Comparison of ENCODE assay signal across 15 mouse cellular contexts in genomic region chr13:108759140-108759539, GRCm38 (mm10).
DNase-seq lines count a peak whose midpoint lies in the region; ATAC-seq and TF ChIP-seq lines count a peak whose summit lies in the region.
"Had no signal": no experiment of that assay in that cellular context is flagged by ENCODE, and none has a peak within 500 bp of the region (broad histone marks: within the 10 kb centered on the region; RNA-seq: fewer than 3 reads in every experiment).

No protein-coding gene starts in this region.

- H3K9me3 ChIP-seq in forebrain, embryonic 15.5 days: no peaks in the 10 kb centered on the region
- no peaks in the 10 kb centered on the region for H3K9me3 ChIP-seq in forebrain, embryonic 10.5 days
- H3K9me3 ChIP-seq in forebrain, postnatal 0 days (ENCODE audit: low read length): no peaks in the 10 kb centered on the region
- H3K9me3 ChIP-seq in forebrain, embryonic 11.5 days (ENCODE audit: control insufficient read depth, low read length): no peaks in the 10 kb centered on the region
- H3K9me3 ChIP-seq: embryonic facial prominence, embryonic 10.5 days; embryonic facial prominence, embryonic 12.5 days had no signal

- no peaks in the 10 kb centered on the region for H3K4me1 ChIP-seq in forebrain, embryonic 15.5 days
- H3K4me1 ChIP-seq in forebrain, embryonic 10.5 days: no peaks in the 10 kb centered on the region
- H3K4me1 ChIP-seq in forebrain, postnatal 0 days (ENCODE audit: insufficient read depth): no peaks in the 10 kb centered on the region
- no peaks in the 10 kb centered on the region for H3K4me1 ChIP-seq in forebrain, embryonic 11.5 days (replicated peaks; ENCODE audit: control insufficient read depth, insufficient read depth, low read length)
- H3K4me1 ChIP-seq: embryonic facial prominence, embryonic 10.5 days; embryonic facial prominence, embryonic 12.5 days had no signal

- H3K27me3 ChIP-seq in forebrain, embryonic 15.5 days: no peaks in the 10 kb centered on the region
- no peaks in the 10 kb centered on the region for H3K27me3 ChIP-seq in forebrain, embryonic 10.5 days (ENCODE audit: poor library complexity, severe bottlenecking)
- H3K27me3 ChIP-seq in forebrain, postnatal 0 days (ENCODE audit: insufficient read depth, low read length): no peaks in the 10 kb centered on the region
- H3K27me3 ChIP-seq in forebrain, embryonic 11.5 days (ENCODE audit: control insufficient read depth, insufficient read depth, low read length): no peaks in the 10 kb centered on the region
- H3K27me3 ChIP-seq: embryonic facial prominence, embryonic 12.5 days had no signal

- no peaks in the 10 kb centered on the region for H3K36me3 ChIP-seq in forebrain, embryonic 15.5 days
- no peaks in the 10 kb centered on the region for H3K36me3 ChIP-seq in forebrain, embryonic 10.5 days (replicated peaks)
- no peaks in the 10 kb centered on the region for H3K36me3 ChIP-seq in forebrain, postnatal 0 days (ENCODE audit: insufficient read depth)
- H3K36me3 ChIP-seq in forebrain, embryonic 11.5 days (ENCODE audit: control insufficient read depth, insufficient read depth, low read length): no peaks in the 10 kb centered on the region
- H3K36me3 ChIP-seq: embryonic facial prominence, embryonic 10.5 days; embryonic facial prominence, embryonic 12.5 days had no signal

- H3K27ac ChIP-seq in forebrain, embryonic 15.5 days (replicated peaks): no peak overlapping the region
- H3K27ac ChIP-seq in forebrain, embryonic 10.5 days: no peak overlapping the region
- H3K27ac ChIP-seq in forebrain, postnatal 0 days (ENCODE audit: low read depth, low read length): no peak overlapping the region
- no peak overlapping the region for H3K27ac ChIP-seq in forebrain, embryonic 11.5 days (ENCODE audit: low read depth, low read length)
- H3K27ac ChIP-seq: embryonic facial prominence, embryonic 10.5 days; embryonic facial prominence, embryonic 12.5 days had no signal

- 44% methylated on average over 4 of the region's 4 CpGs for WGBS in forebrain, embryonic 15.5 days
- 78% methylated on average over 4 of the region's 4 CpGs for WGBS in forebrain, embryonic 10.5 days
- 31% methylated on average over 4 of the region's 4 CpGs for WGBS in forebrain, postnatal 0 days
- WGBS in forebrain, embryonic 11.5 days: 63% methylated on average over 4 of the region's 4 CpGs

- peak; percentile 58; the same call in 1 of the 2 replicates for ATAC-seq in forebrain, embryonic 15.5 days (replicated peaks)
- peak; percentile 48; the same call in 1 of the 2 replicates for ATAC-seq in forebrain, postnatal 0 days
- no peak for ATAC-seq in forebrain, embryonic 11.5 days (replicated peaks; ENCODE audit: low FRiP score)

- H3K9ac ChIP-seq in forebrain, embryonic 15.5 days (replicated peaks): no peak overlapping the region
- no peak overlapping the region for H3K9ac ChIP-seq in forebrain, postnatal 0 days
- no peak overlapping the region for H3K9ac ChIP-seq in forebrain, embryonic 11.5 days (ENCODE audit: low read length)
- H3K9ac ChIP-seq: embryonic facial prominence, embryonic 12.5 days had no signal

- no peak overlapping the region for H3K4me2 ChIP-seq in forebrain, embryonic 15.5 days (replicated peaks)
- no peak overlapping the region for H3K4me2 ChIP-seq in forebrain, postnatal 0 days (ENCODE audit: low read depth)
- no peak overlapping the region for H3K4me2 ChIP-seq in forebrain, embryonic 11.5 days (ENCODE audit: low read depth, low read length, severe bottlenecking)
- H3K4me2 ChIP-seq: embryonic facial prominence, embryonic 12.5 days had no signal

- no peak for DNase-seq in forebrain, embryonic 10.5 days (ENCODE audit: extremely low spot score, low spot score)
- DNase-seq in forebrain, postnatal 0 days: no peak
- DNase-seq in forebrain, embryonic 11.5 days (ENCODE audit: low spot score): no peak
- no peak for DNase-seq in kidney, postnatal 25 days
- DNase-seq: adrenal gland, adult 2 months; adrenal gland, postnatal 10 days; adrenal gland, postnatal 25 days; cerebellum, adult 11-12 months; cerebellum, adult 2 months; cerebellum, adult 9-10 months; cerebellum, postnatal 10 days; cerebellum, postnatal 25 days had no signal

- no peak for TF ChIP-seq CTCF in forebrain, postnatal 0 days (IDR thresholded peaks at IDR 0.05; ENCODE audit: low read depth)

- no peak overlapping the region for H3K4me3 ChIP-seq in forebrain, embryonic 15.5 days
- no peak overlapping the region for H3K4me3 ChIP-seq in forebrain, embryonic 10.5 days
- H3K4me3 ChIP-seq in forebrain, postnatal 0 days (ENCODE audit: low read depth, low read length): no peak overlapping the region
- no peak overlapping the region for H3K4me3 ChIP-seq in forebrain, embryonic 11.5 days (ENCODE audit: low read depth, low read length)
- H3K4me3 ChIP-seq: embryonic facial prominence, embryonic 10.5 days; embryonic facial prominence, embryonic 12.5 days had no signal
